Mouse (Mus musculus) liver, embryonic 15.5 days (tissue): ENCODE data around the gene Oprm1. TPM values are rescaled to one million over a fixed set of nuclear protein-coding genes. Genes with fewer than 3 reads are reported as not detected.

ENCODE experiments used
- ATAC-seq: fragments of 200-750 bp; cut with Nextera tagmentation; 2 replicates; pipeline ENCODE4 v1.8.0; 2017; ENCODE audit warnings: moderate number of reproducible peaks, mild to moderate bottlenecking, moderate library complexity; ENCODE audit not compliant: insufficient read depth
- H3K27ac ChIP-seq: fragments of 300-500 bp; sonication (generic); replicated peaks from 2 replicates; pipeline ENCODE4 v1.5.1; 2015; ENCODE audit warnings: mild to moderate bottlenecking, inconsistent platforms
- H3K27me3 ChIP-seq: fragments of 300-500 bp; sonication (generic); 2 replicates; pipeline ENCODE4 v1.6.1; 2015; ENCODE audit warnings: mild to moderate bottlenecking, inconsistent platforms
- H3K36me3 ChIP-seq: fragments of 300-500 bp; sonication (generic); replicated peaks from 2 replicates; pipeline ENCODE4 v1.6.1; 2015; ENCODE audit warnings: moderate library complexity, mild to moderate bottlenecking, inconsistent platforms
- H3K4me1 ChIP-seq: fragments of 300-500 bp; sonication (generic); replicated peaks from 2 replicates; pipeline ENCODE4 v1.6.1; 2015; ENCODE audit warnings: inconsistent platforms
- H3K4me2 ChIP-seq: fragments of 300-500 bp; sonication (generic); 2 replicates; pipeline ENCODE4 v1.6.1; 2015; ENCODE audit warnings: moderate library complexity, mild to moderate bottlenecking, inconsistent platforms
- H3K4me3 ChIP-seq: fragments of 300-500 bp; sonication (generic); replicated peaks from 2 replicates; pipeline ENCODE4 v1.5.1; 2015; ENCODE audit warnings: mild to moderate bottlenecking, inconsistent platforms
- H3K9ac ChIP-seq: fragments of 300-500 bp; sonication (generic); 2 replicates; pipeline ENCODE4 v1.6.1; 2015; ENCODE audit warnings: moderate library complexity, mild to moderate bottlenecking, inconsistent platforms
- H3K9me3 ChIP-seq: fragments of 300-500 bp; sonication (generic); replicated peaks from 2 replicates; pipeline ENCODE4 v1.6.1; 2016; ENCODE audit warnings: inconsistent platforms
- WGBS: fragments of 180-500 bp; shearing (Covaris S2); methylation state at CpG from one replicate; pipeline ENCODE4 v1.1.7; 2015; ENCODE audit warnings: mixed read lengths; ENCODE audit not compliant: insufficient replicate concordance; 5-methylcytosine and 5-hydroxymethylcytosine counted together
- polyA plus RNA-seq: library from polyadenylated mRNA; unstranded; fragments of >200 nt; fragmentation: Nextera tagmentation; extraction: Ambion mirVana; gene quantifications from 2 replicates; pipeline ENCODE4 v1.2.1, GENCODE M21; 2015

Gene Oprm1
- polyA plus RNA-seq, 1 experiment from 2014 or later: not detected

GRCm38 (mm10) chr10:6896659-6897303, 138.5 kb downstream of the Oprm1 start:
- H3K36me3 ChIP-seq: no peaks in the 10 kb centered on the region
- H3K9ac ChIP-seq: no peak overlapping the region
- H3K4me2 ChIP-seq: no peak overlapping the region
- H3K27me3 ChIP-seq: no peaks in the 10 kb centered on the region
- no peak overlapping the region for H3K27ac ChIP-seq
- H3K9me3 ChIP-seq: no peaks in the 10 kb centered on the region
- H3K4me3 ChIP-seq: no peak overlapping the region
- H3K4me1 ChIP-seq: no peaks in the 10 kb centered on the region
- 46% methylated on average over 3 of the region's 3 CpGs for WGBS
- no peak for ATAC-seq

GRCm38 (mm10) chr10:6900126-6900525, 141.8 kb downstream of the Oprm1 start:
- Histone ChIP-seq H3K27ac (no peak overlapping the region), H3K36me3 (no peaks in the 10 kb centered on the region), H3K4me2 (no peak overlapping the region), H3K4me1 (no peaks in the 10 kb centered on the region), H3K9me3 (no peaks in the 10 kb centered on the region), H3K4me3 (no peak overlapping the region), H3K27me3 (no peaks in the 10 kb centered on the region), H3K9ac (no peak overlapping the region)
- 63% methylated on average over 4 of the region's 4 CpGs for WGBS
- no peak for ATAC-seq

- Histone ChIP-seq H3K27ac (no peak overlapping the region), H3K4me2 (no peak overlapping the region), H3K27me3 (no peaks in the 10 kb centered on the region), H3K9me3 (no peaks in the 10 kb centered on the region), H3K4me1 (no peaks in the 10 kb centered on the region), H3K9ac (no peak overlapping the region), H3K36me3 (no peaks in the 10 kb centered on the region), H3K4me3 (no peak overlapping the region)
- ATAC-seq: no peak
- WGBS: 58% methylated on average over 3 of the region's 3 CpGs
These were observed 143.6 kb downstream of the Oprm1 start for GRCm38 (mm10) chr10:6901819-6902393.

GRCm38 (mm10) chr10:6909763-6910162, 151.5 kb downstream of the Oprm1 start:
- Histone ChIP-seq H3K9me3 (no peaks in the 10 kb centered on the region), H3K27me3 (no peaks in the 10 kb centered on the region), H3K9ac (no peak overlapping the region), H3K4me3 (no peak overlapping the region), H3K4me1 (no peaks in the 10 kb centered on the region), H3K27ac (no peak overlapping the region), H3K4me2 (no peak overlapping the region), H3K36me3 (no peaks in the 10 kb centered on the region)
- ATAC-seq: no peak
- 44% methylated on average over 2 of the region's 2 CpGs for WGBS

- no peaks in the 10 kb centered on the region for H3K4me1 ChIP-seq
- H3K27me3 ChIP-seq: no peaks in the 10 kb centered on the region
- ATAC-seq: no peak
- H3K4me3 ChIP-seq: no peak overlapping the region
- no peak overlapping the region for H3K27ac ChIP-seq
- no peaks in the 10 kb centered on the region; the same call in 1 of the 2 replicates for H3K36me3 ChIP-seq
- WGBS: 46% methylated on average over 1 of the region's 1 CpGs
- no peak overlapping the region for H3K9ac ChIP-seq
- no peaks in the 10 kb centered on the region for H3K9me3 ChIP-seq
- H3K4me2 ChIP-seq: no peak overlapping the region
These were observed 157.7 kb downstream of the Oprm1 start for GRCm38 (mm10) chr10:6915991-6916390.

- Histone ChIP-seq H3K4me3 (no peak overlapping the region), H3K27ac (no peak overlapping the region), H3K4me2 (no peak overlapping the region), H3K9me3 (no peaks in the 10 kb centered on the region), H3K27me3 (no peaks in the 10 kb centered on the region), H3K9ac (no peak overlapping the region), H3K4me1 (no peaks in the 10 kb centered on the region), H3K36me3 (no peaks in the 10 kb centered on the region; the same call in 1 of the 2 replicates)
- ATAC-seq: no peak
- 31% methylated on average over 6 of the region's 6 CpGs for WGBS
These were observed 158.4 kb downstream of the Oprm1 start for GRCm38 (mm10) chr10:6916545-6917257.

GRCm38 (mm10) chr10:6926724-6927123, 168.4 kb downstream of the Oprm1 start:
- Histone ChIP-seq H3K9ac (no peak overlapping the region), H3K4me1 (no peaks in the 10 kb centered on the region), H3K9me3 (no peaks in the 10 kb centered on the region), H3K36me3 (no peaks in the 10 kb centered on the region), H3K27me3 (no peaks in the 10 kb centered on the region), H3K4me3 (no peak overlapping the region), H3K27ac (no peak overlapping the region), H3K4me2 (no peak overlapping the region)
- ATAC-seq: no peak
- 64% methylated on average over 2 of the region's 2 CpGs for whole genome bisulfite sequencing

- no peak overlapping the region for H3K4me3 ChIP-seq
- no peaks in the 10 kb centered on the region for H3K4me1 ChIP-seq
- no peaks in the 10 kb centered on the region for H3K9me3 ChIP-seq
- no peak for ATAC-seq
- WGBS: 50% methylated on average over 4 of the region's 4 CpGs
- no peak overlapping the region for H3K27ac ChIP-seq
- no peaks in the 10 kb centered on the region for H3K36me3 ChIP-seq
- no peak overlapping the region for H3K4me2 ChIP-seq
- H3K9ac ChIP-seq: no peak overlapping the region
- H3K27me3 ChIP-seq: no peaks in the 10 kb centered on the region
These were observed 169.4 kb downstream of the Oprm1 start for GRCm38 (mm10) chr10:6927600-6928223.

- Histone ChIP-seq H3K4me1 (no peaks in the 10 kb centered on the region), H3K27me3 (no peaks in the 10 kb centered on the region), H3K9me3 (no peaks in the 10 kb centered on the region), H3K4me2 (no peak overlapping the region), H3K36me3 (no peaks in the 10 kb centered on the region), H3K27ac (no peak overlapping the region), H3K9ac (no peak overlapping the region), H3K4me3 (no peak overlapping the region)
- no peak for ATAC-seq
- 14% methylated on average over 1 of the region's 1 CpGs for WGBS
These were observed 170.6 kb downstream of the Oprm1 start for GRCm38 (mm10) chr10:6928905-6929304.

- H3K4me1 ChIP-seq: no peaks in the 10 kb centered on the region
- no peak overlapping the region for H3K4me3 ChIP-seq
- no peaks in the 10 kb centered on the region for H3K9me3 ChIP-seq
- H3K4me2 ChIP-seq: no peak overlapping the region
- WGBS: 53% methylated on average over 1 of the region's 1 CpGs
- H3K9ac ChIP-seq: no peak overlapping the region
- ATAC-seq: no peak
- H3K27ac ChIP-seq: no peak overlapping the region
- H3K27me3 ChIP-seq: no peaks in the 10 kb centered on the region
- H3K36me3 ChIP-seq: no peaks in the 10 kb centered on the region
These were observed 172.1 kb downstream of the Oprm1 start for GRCm38 (mm10) chr10:6930398-6930797.

- H3K36me3 ChIP-seq: no peaks in the 10 kb centered on the region
- H3K4me1 ChIP-seq: no peaks in the 10 kb centered on the region
- H3K27me3 ChIP-seq: no peaks in the 10 kb centered on the region
- ATAC-seq: no peak
- H3K4me2 ChIP-seq: no peak overlapping the region
- no peaks in the 10 kb centered on the region for H3K9me3 ChIP-seq
- no peak overlapping the region for H3K27ac ChIP-seq
- H3K4me3 ChIP-seq: no peak overlapping the region
- 32% methylated on average over 2 of the region's 2 CpGs for WGBS
- H3K9ac ChIP-seq: no peak overlapping the region
These were observed 172.6 kb downstream of the Oprm1 start for GRCm38 (mm10) chr10:6930889-6931288.
